21 mouse cellular contexts compared by ENCODE assay signal in the genomic region with DNA sequence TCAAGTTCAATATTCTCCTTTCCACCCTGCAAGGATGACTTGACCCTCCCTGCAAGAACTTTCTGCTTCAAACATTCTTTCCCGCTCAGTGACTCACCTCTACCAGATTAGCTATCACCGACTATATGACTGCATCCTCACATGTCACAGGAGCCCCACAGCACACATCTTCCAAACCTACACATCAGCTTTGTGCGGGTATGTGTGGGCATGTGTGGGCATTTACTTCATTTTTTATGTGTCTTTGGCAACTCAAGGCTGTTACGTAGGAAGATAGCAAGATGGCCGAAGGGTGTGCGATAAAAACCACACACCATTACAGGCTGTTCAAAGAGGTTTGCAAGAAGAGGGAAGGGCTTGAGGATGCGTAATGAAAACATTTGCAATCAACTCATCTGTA.
DNase-seq lines count a peak whose midpoint lies in the region; ATAC-seq lines count a peak whose summit lies in the region.
"Had no signal": no experiment of that assay in that cellular context is flagged by ENCODE, and none has a peak within 500 bp of the region (broad histone marks: within the 10 kb centered on the region; RNA-seq: fewer than 3 reads in every experiment).

No protein-coding gene starts in this region.

- no peak for DNase-seq in frontal cortex, postnatal 14 days (ENCODE audit: low spot score in 2 of 2)
- peak; percentile 43 for DNase-seq in heart, adult 11 months
- no peak for DNase-seq in heart, adult 8-10 months (ENCODE audit: low spot score)
- peak; percentile 33 for DNase-seq in right cerebral cortex, adult 18-20 months
- DNase-seq in right cerebral cortex, postnatal 14 days = no peak
- peak; percentile 65 for DNase-seq in brain, adult 2 months (ENCODE audit: low read depth, low spot score)
- DNase-seq in layer of hippocampus, adult 9-10 months (ENCODE audit: low spot score) = no peak
- DNase-seq: adrenal gland, adult 2 months; adrenal gland, adult 8-10 months; adrenal gland, postnatal 10 days; adrenal gland, postnatal 14 days; adrenal gland, postnatal 25 days; adrenal gland, postnatal 36 days; B cell, adult 2 months; cerebellum, adult 11 months; cerebellum, adult 11-12 months; cerebellum, adult 18-20 months had no signal

- peak; percentile 50 for ATAC-seq in frontal cortex, adult (ENCODE audit: low TSS enrichment)
- ATAC-seq: activated CD4-positive, CD25-positive, alpha-beta regulatory T cell, adult 4 months; CD4-positive, CD25-positive, alpha-beta regulatory T cell, adult 4 months; Patski had no signal

Comparison
In these comparisons a context has a peak if more than half of its experiments do, and no peak if none do; other contexts are left out.
1. DNase-seq: peak in heart, adult 11 months (single experiment), right cerebral cortex, adult 18-20 months (single experiment) and brain, adult 2 months (single experiment); none in frontal cortex, postnatal 14 days (0 of 2), heart, adult 8-10 months (single experiment), right cerebral cortex, postnatal 14 days (single experiment) and layer of hippocampus, adult 9-10 months (single experiment).